In the genomic region with DNA sequence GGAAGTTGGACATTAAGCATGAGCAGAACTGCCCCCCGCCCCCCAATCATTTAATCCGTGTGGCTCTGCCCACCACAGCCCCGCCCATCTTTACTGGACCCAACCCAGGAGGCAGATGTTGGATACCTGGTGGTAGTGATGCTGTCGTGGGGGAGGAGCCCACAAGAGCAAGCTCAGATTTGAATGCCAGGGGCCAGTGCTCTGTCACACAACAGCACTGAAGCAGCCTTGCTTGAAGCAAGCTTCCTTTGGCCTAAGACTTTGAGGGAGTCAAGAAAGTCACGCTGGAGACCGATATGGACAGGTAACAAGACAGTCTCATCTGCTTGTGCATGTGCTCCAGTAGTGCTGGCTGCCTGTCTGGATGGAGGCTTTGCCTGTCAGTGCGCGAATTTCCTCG, we compare ENCODE assay signal across 41 mouse cellular contexts. TPM values are rescaled to one million over a fixed set of nuclear protein-coding genes. Genes with fewer than 3 reads are reported as not detected.
"Had no signal": no experiment of that assay in that cellular context is flagged by ENCODE, and none has a peak within 500 bp of the region (broad histone marks: within the 10 kb centered on the region; RNA-seq: fewer than 3 reads in every experiment).

A gene (plus strand): TSS at position 196 of the 400 bp plus-strand sequence.

- H3K27ac ChIP-seq: gastrocnemius, adult 2 months; heart, embryonic 10.5 days; hindbrain, embryonic 10.5 days; hindbrain, embryonic 12.5 days; hindbrain, embryonic 14.5 days; intestine, embryonic 15.5 days; limb, embryonic 13.5 days; limb, embryonic 15.5 days; liver, embryonic 12.5 days had no signal

- H3K36me3 ChIP-seq: heart, embryonic 10.5 days; heart, embryonic 12.5 days; hindbrain, embryonic 10.5 days; hindbrain, embryonic 12.5 days; intestine, embryonic 15.5 days; limb, embryonic 13.5 days; limb, embryonic 15.5 days; liver, embryonic 12.5 days had no signal

- H3K9me3 ChIP-seq: heart, embryonic 10.5 days; heart, embryonic 12.5 days; hindbrain, embryonic 10.5 days; hindbrain, embryonic 12.5 days; intestine, embryonic 15.5 days; limb, embryonic 13.5 days; limb, embryonic 15.5 days; liver, embryonic 12.5 days had no signal

- H3K27me3 ChIP-seq: hindbrain, embryonic 12.5 days; intestine, embryonic 15.5 days had no signal

- H3K4me3 ChIP-seq: gastrocnemius, adult 2 months; heart, embryonic 10.5 days; heart, embryonic 12.5 days; hindbrain, embryonic 10.5 days; hindbrain, embryonic 12.5 days; intestine, embryonic 15.5 days; limb, embryonic 13.5 days; limb, embryonic 15.5 days; liver, embryonic 12.5 days had no signal

- H3K4me2 ChIP-seq: heart, embryonic 12.5 days; hindbrain, embryonic 12.5 days; hindbrain, embryonic 14.5 days; intestine, embryonic 15.5 days; limb, embryonic 13.5 days; limb, embryonic 15.5 days; liver, embryonic 12.5 days had no signal

- H3K4me1 ChIP-seq: hindbrain, embryonic 12.5 days; intestine, embryonic 15.5 days; limb, embryonic 13.5 days; limb, embryonic 15.5 days; liver, embryonic 12.5 days had no signal

- ATAC-seq: hindbrain, embryonic 16.5 days; inflammation-experienced regulatory T-cells, adult 6 months; intestine, embryonic 15.5 days; intestine, postnatal 0 days; liver, embryonic 12.5 days had no signal

- H3K9ac ChIP-seq: heart, embryonic 12.5 days; hindbrain, embryonic 12.5 days; hindbrain, embryonic 14.5 days; intestine, embryonic 15.5 days; limb, embryonic 13.5 days; limb, embryonic 15.5 days; liver, embryonic 12.5 days had no signal

- DNase-seq: gastrocnemius, adult 2 months; gastrocnemius, postnatal 10 days; gastrocnemius, postnatal 25 days; heart, adult 18-20 months; heart, postnatal 10 days; heart, postnatal 4 days; kidney, adult 18-20 months; kidney, adult 8-10 months; kidney, postnatal 10 days; kidney, postnatal 25 days; layer of hippocampus, adult 9-11 months; layer of hippocampus, postnatal 36 days; left cerebral cortex, postnatal 4 days had no signal

RNA-seq across cellular contexts. Expression of the gene that starts here (rescaled TPM):
- total RNA-seq: gastrocnemius, adult 2 months; gastrocnemius, postnatal 10 days; gastrocnemius, postnatal 25 days; gastrocnemius, postnatal 4 days; granulocyte monocyte progenitor cell, adult 5-6 weeks; heart, adult 18-20 months; heart, adult 8-10 months; heart, postnatal 10 days; heart, postnatal 25 days; heart, postnatal 4 days; layer of hippocampus, adult 18-20 months; layer of hippocampus, adult 8-10 months; layer of hippocampus, postnatal 14 days; layer of hippocampus, postnatal 36 days; left cerebral cortex, adult 18-20 months; left cerebral cortex, adult 8-10 months; left cerebral cortex, postnatal 10 days; left cerebral cortex, postnatal 25 days; liver, adult 2 months had no signal
- polyA plus RNA-seq: heart, embryonic 10.5 days; heart, embryonic 12.5 days; heart, embryonic 14.5 days; heart, embryonic 16.5 days; hindbrain, embryonic 10.5 days; intestine, embryonic 15.5 days; intestine, postnatal 0 days; kidney, embryonic 14.5 days; kidney, embryonic 16.5 days; liver, adult 2 months; liver, embryonic 12.5 days had no signal
